Mouse (Mus musculus): ENCODE results near the gene Smoc2. TPM values are rescaled to one million over a fixed set of nuclear protein-coding genes. Genes with fewer than 3 reads are reported as not detected.

Smoc2 gene
- polyA plus RNA-seq, 1 experiment from 2014 or later: 19.4 TPM

- Histone ChIP-seq H3K27me3 (ENCODE audit: control insufficient read depth, insufficient read depth, low read length) (no peaks in the 10 kb centered on the region), H3K4me2 (replicated peaks; ENCODE audit: low read depth, low read length) (no peak overlapping the region), H3K4me3 (ENCODE audit: low read depth, low read length) (no peak overlapping the region), H3K36me3 (ENCODE audit: control insufficient read depth, insufficient read depth, low read length) (no peaks in the 10 kb centered on the region), H3K9ac (ENCODE audit: low read depth, low read length) (no peak overlapping the region), H3K27ac (ENCODE audit: low read depth, low read length) (no peak overlapping the region), H3K9me3 (ENCODE audit: control insufficient read depth, low read length) (no peaks in the 10 kb centered on the region), H3K4me1 (replicated peaks; ENCODE audit: control insufficient read depth, insufficient read depth, low read length) (no peaks in the 10 kb centered on the region)
- DNase-seq (ENCODE audit: low spot score): no peak
- 82% methylated on average over 2 of the region's 2 CpGs for WGBS
- no peak for ATAC-seq (ENCODE audit: low FRiP score)
Measured at GRCm38 (mm10) chr17:14379518-14379917, 100.2 kb downstream of the Smoc2 start.

- Histone ChIP-seq H3K9ac (ENCODE audit: low read depth, low read length) (no peak overlapping the region), H3K4me3 (ENCODE audit: low read depth, low read length) (no peak overlapping the region), H3K27me3 (ENCODE audit: control insufficient read depth, insufficient read depth, low read length) (no peaks in the 10 kb centered on the region), H3K4me2 (replicated peaks; ENCODE audit: low read depth, low read length) (no peak overlapping the region), H3K36me3 (ENCODE audit: control insufficient read depth, insufficient read depth, low read length) (no peaks in the 10 kb centered on the region), H3K27ac (ENCODE audit: low read depth, low read length) (no peak overlapping the region), H3K4me1 (replicated peaks; ENCODE audit: control insufficient read depth, insufficient read depth, low read length) (no peaks in the 10 kb centered on the region), H3K9me3 (ENCODE audit: control insufficient read depth, low read length) (no peaks in the 10 kb centered on the region)
- WGBS: 84% methylated on average over 3 of the region's 3 CpGs
- ATAC-seq (ENCODE audit: low FRiP score) (no peak), DNase-seq (ENCODE audit: low spot score) (no peak)
Measured at GRCm38 (mm10) chr17:14379966-14380365, 100.7 kb downstream of the Smoc2 start.

GRCm38 (mm10) chr17:14380526-14380925 is 101.2 kb downstream of the Smoc2 start:
- no peak overlapping the region for H3K4me3 ChIP-seq (ENCODE audit: low read depth, low read length)
- WGBS: 85% methylated on average over 12 of the region's 12 CpGs
- H3K9ac ChIP-seq (ENCODE audit: low read depth, low read length): no peak overlapping the region
- no peak overlapping the region for H3K4me2 ChIP-seq (replicated peaks; ENCODE audit: low read depth, low read length)
- H3K36me3 ChIP-seq (ENCODE audit: control insufficient read depth, insufficient read depth, low read length): no peaks in the 10 kb centered on the region
- H3K27me3 ChIP-seq (ENCODE audit: control insufficient read depth, insufficient read depth, low read length): no peaks in the 10 kb centered on the region
- H3K9me3 ChIP-seq (ENCODE audit: control insufficient read depth, low read length): no peaks in the 10 kb centered on the region
- ATAC-seq (ENCODE audit: low FRiP score): no peak
- no peak overlapping the region for H3K27ac ChIP-seq (ENCODE audit: low read depth, low read length)
- no peak for DNase-seq (ENCODE audit: low spot score)
- H3K4me1 ChIP-seq (replicated peaks; ENCODE audit: control insufficient read depth, insufficient read depth, low read length): no peaks in the 10 kb centered on the region

- no peak overlapping the region for H3K4me3 ChIP-seq (ENCODE audit: low read depth, low read length)
- H3K4me2 ChIP-seq (replicated peaks; ENCODE audit: low read depth, low read length): no peak overlapping the region
- H3K9me3 ChIP-seq (ENCODE audit: control insufficient read depth, low read length): no peaks in the 10 kb centered on the region
- no peaks in the 10 kb centered on the region for H3K36me3 ChIP-seq (ENCODE audit: control insufficient read depth, insufficient read depth, low read length)
- ATAC-seq (ENCODE audit: low FRiP score): no peak
- H3K27me3 ChIP-seq (ENCODE audit: control insufficient read depth, insufficient read depth, low read length): no peaks in the 10 kb centered on the region
- H3K27ac ChIP-seq (ENCODE audit: low read depth, low read length): no peak overlapping the region
- H3K4me1 ChIP-seq (replicated peaks; ENCODE audit: control insufficient read depth, insufficient read depth, low read length): no peaks in the 10 kb centered on the region
- H3K9ac ChIP-seq (ENCODE audit: low read depth, low read length): no peak overlapping the region
- no peak for DNase-seq (ENCODE audit: low spot score)
- 57% methylated on average over 7 of the region's 7 CpGs for WGBS
Measured at GRCm38 (mm10) chr17:14381482-14381881, 102.2 kb downstream of the Smoc2 start.

- no peaks in the 10 kb centered on the region for H3K4me1 ChIP-seq (replicated peaks; ENCODE audit: control insufficient read depth, insufficient read depth, low read length)
- no peak for DNase-seq (ENCODE audit: low spot score)
- H3K27ac ChIP-seq (ENCODE audit: low read depth, low read length): no peak overlapping the region
- WGBS: 90% methylated on average over 4 of the region's 4 CpGs
- H3K4me2 ChIP-seq (replicated peaks; ENCODE audit: low read depth, low read length): no peak overlapping the region
- no peak for ATAC-seq (ENCODE audit: low FRiP score)
- no peaks in the 10 kb centered on the region for H3K9me3 ChIP-seq (ENCODE audit: control insufficient read depth, low read length)
- H3K4me3 ChIP-seq (ENCODE audit: low read depth, low read length): no peak overlapping the region
- H3K36me3 ChIP-seq (ENCODE audit: control insufficient read depth, insufficient read depth, low read length): no peaks in the 10 kb centered on the region
- no peak overlapping the region for H3K9ac ChIP-seq (ENCODE audit: low read depth, low read length)
- no peaks in the 10 kb centered on the region for H3K27me3 ChIP-seq (ENCODE audit: control insufficient read depth, insufficient read depth, low read length)
Measured at GRCm38 (mm10) chr17:14383981-14384380, 104.7 kb downstream of the Smoc2 start.

GRCm38 (mm10) chr17:14384980-14385379 is 105.7 kb downstream of the Smoc2 start:
- no peak overlapping the region for H3K4me3 ChIP-seq (ENCODE audit: low read depth, low read length)
- no peak overlapping the region for H3K4me2 ChIP-seq (replicated peaks; ENCODE audit: low read depth, low read length)
- DNase-seq (ENCODE audit: low spot score) (no peak), ATAC-seq (ENCODE audit: low FRiP score) (no peak)
- 91% methylated on average over 6 of the region's 6 CpGs for WGBS
- H3K9me3 ChIP-seq (ENCODE audit: control insufficient read depth, low read length): no peaks in the 10 kb centered on the region
- no peak overlapping the region for H3K9ac ChIP-seq (ENCODE audit: low read depth, low read length)
- H3K36me3 ChIP-seq (ENCODE audit: control insufficient read depth, insufficient read depth, low read length): no peaks in the 10 kb centered on the region
- no peak overlapping the region for H3K27ac ChIP-seq (ENCODE audit: low read depth, low read length)
- H3K27me3 ChIP-seq (ENCODE audit: control insufficient read depth, insufficient read depth, low read length): no peaks in the 10 kb centered on the region
- H3K4me1 ChIP-seq (replicated peaks; ENCODE audit: control insufficient read depth, insufficient read depth, low read length): no peaks in the 10 kb centered on the region

GRCm38 (mm10) chr17:14387261-14387660 is 108.0 kb downstream of the Smoc2 start:
- no peaks in the 10 kb centered on the region for H3K4me1 ChIP-seq (replicated peaks; ENCODE audit: control insufficient read depth, insufficient read depth, low read length)
- no peak for DNase-seq (ENCODE audit: low spot score)
- H3K27ac ChIP-seq (ENCODE audit: low read depth, low read length): no peak overlapping the region
- no peak overlapping the region for H3K9ac ChIP-seq (ENCODE audit: low read depth, low read length)
- H3K4me3 ChIP-seq (ENCODE audit: low read depth, low read length): no peak overlapping the region
- ATAC-seq (ENCODE audit: low FRiP score): no peak
- 74% methylated on average over 6 of the region's 6 CpGs for WGBS
- H3K27me3 ChIP-seq (ENCODE audit: control insufficient read depth, insufficient read depth, low read length): no peaks in the 10 kb centered on the region
- no peaks in the 10 kb centered on the region for H3K9me3 ChIP-seq (ENCODE audit: control insufficient read depth, low read length)
- H3K36me3 ChIP-seq (ENCODE audit: control insufficient read depth, insufficient read depth, low read length): no peaks in the 10 kb centered on the region
- no peak overlapping the region for H3K4me2 ChIP-seq (replicated peaks; ENCODE audit: low read depth, low read length)

- Histone ChIP-seq H3K36me3 (ENCODE audit: control insufficient read depth, insufficient read depth, low read length) (no peaks in the 10 kb centered on the region), H3K4me3 (ENCODE audit: low read depth, low read length) (no peak overlapping the region), H3K27me3 (ENCODE audit: control insufficient read depth, insufficient read depth, low read length) (no peaks in the 10 kb centered on the region), H3K27ac (ENCODE audit: low read depth, low read length) (no peak overlapping the region), H3K9ac (ENCODE audit: low read depth, low read length) (no peak overlapping the region), H3K4me2 (replicated peaks; ENCODE audit: low read depth, low read length) (no peak overlapping the region), H3K9me3 (ENCODE audit: control insufficient read depth, low read length) (no peaks in the 10 kb centered on the region), H3K4me1 (replicated peaks; ENCODE audit: control insufficient read depth, insufficient read depth, low read length) (no peaks in the 10 kb centered on the region)
- 81% methylated on average over 2 of the region's 2 CpGs for WGBS
- ATAC-seq (ENCODE audit: low FRiP score) (no peak), DNase-seq (ENCODE audit: low spot score) (no peak)
Measured at GRCm38 (mm10) chr17:14392443-14392842, 113.1 kb downstream of the Smoc2 start.

- no peak for DNase-seq (ENCODE audit: low spot score)
- Histone ChIP-seq H3K4me1 (replicated peaks; ENCODE audit: control insufficient read depth, insufficient read depth, low read length) (no peaks in the 10 kb centered on the region), H3K27me3 (ENCODE audit: control insufficient read depth, insufficient read depth, low read length) (no peaks in the 10 kb centered on the region), H3K4me3 (ENCODE audit: low read depth, low read length) (no peak overlapping the region), H3K36me3 (ENCODE audit: control insufficient read depth, insufficient read depth, low read length) (no peaks in the 10 kb centered on the region), H3K9ac (ENCODE audit: low read depth, low read length) (no peak overlapping the region), H3K9me3 (ENCODE audit: control insufficient read depth, low read length) (no peaks in the 10 kb centered on the region), H3K27ac (ENCODE audit: low read depth, low read length) (no peak overlapping the region), H3K4me2 (replicated peaks; ENCODE audit: low read depth, low read length) (no peak overlapping the region)
- WGBS: 88% methylated on average over 5 of the region's 5 CpGs
- ATAC-seq (ENCODE audit: low FRiP score): no peak
Measured at GRCm38 (mm10) chr17:14394861-14395260, 115.6 kb downstream of the Smoc2 start.
